Mouse (Mus musculus): ENCODE measurements around the gene Ccnc. TPM values are rescaled to one million over a fixed set of nuclear protein-coding genes. Genes with fewer than 3 reads are reported as not detected.
A peak's percentile ranks its signal among the peaks of the same experiment; 100 is the strongest.

The Ccnc gene
- total and polyA plus RNA-seq, 2 experiments from 2014 or later: 29.2 to 59.6 TPM

- DNase-seq (ENCODE audit: low spot score) (no peak), ATAC-seq (ENCODE audit: low FRiP score) (0 out of 2 replicates have a peak, but pooled peaks have one; percentile 35)
- Histone ChIP-seq H3K27ac (ENCODE audit: low read depth, low read length) (no peak overlapping the region), H3K4me2 (ENCODE audit: low read depth, low read length, poor library complexity, severe bottlenecking) (peak overlapping the region; percentile 60), H3K4me3 (ENCODE audit: low read depth, low read length) (peak overlapping the region; percentile 33), H3K27me3 (ENCODE audit: insufficient read depth, low read length) (peaks cover 82% of the 10 kb centered on the region), H3K9ac (replicated peaks; ENCODE audit: low read length, poor library complexity, severe bottlenecking) (no peak overlapping the region), H3K4me1 (ENCODE audit: insufficient read depth, low read length) (0 out of 2 replicates have a peak, but pooled peaks cover 3% of the 10 kb centered on the region), H3K36me3 (ENCODE audit: insufficient read depth, low read length) (no peaks in the 10 kb centered on the region), H3K9me3 (ENCODE audit: low read length) (no peaks in the 10 kb centered on the region)
- TF ChIP-seq CTCF (IDR thresholded peaks at IDR 0.05): no peak
- WGBS: 2% methylated on average over 47 of the region's 51 CpGs
Measured at GRCm38 (mm10) chr4:21687783-21688702, 39.5 kb upstream of the Ccnc start.

- Histone ChIP-seq H3K4me2 (ENCODE audit: low read depth, low read length, poor library complexity, severe bottlenecking) (peak overlapping the region; percentile 60), H3K4me3 (ENCODE audit: low read depth, low read length) (peak overlapping the region; percentile 33), H3K4me1 (ENCODE audit: insufficient read depth, low read length) (0 out of 2 replicates have a peak, but pooled peaks cover 3% of the 10 kb centered on the region), H3K36me3 (ENCODE audit: insufficient read depth, low read length) (no peaks in the 10 kb centered on the region), H3K9ac (replicated peaks; ENCODE audit: low read length, poor library complexity, severe bottlenecking) (no peak overlapping the region), H3K9me3 (ENCODE audit: low read length) (no peaks in the 10 kb centered on the region), H3K27me3 (ENCODE audit: insufficient read depth, low read length) (peaks cover 77% of the 10 kb centered on the region), H3K27ac (ENCODE audit: low read depth, low read length) (no peak overlapping the region)
- TF ChIP-seq CTCF (IDR thresholded peaks at IDR 0.05): no peak
- under 1% methylated on average over 52 of the region's 64 CpGs for WGBS
- peak; percentile 47; the same call in 1 of the 2 replicates for ATAC-seq (ENCODE audit: low FRiP score)
- peak; percentile 44 for DNase-seq (ENCODE audit: low spot score)
Measured at GRCm38 (mm10) chr4:21688703-21689200, 38.7 kb upstream of the Ccnc start.

GRCm38 (mm10) chr4:21689492-21689941 is 38.0 kb upstream of the Ccnc start:
- Histone ChIP-seq H3K4me3 (ENCODE audit: low read depth, low read length) (no peak overlapping the region), H3K4me1 (ENCODE audit: insufficient read depth, low read length) (0 out of 2 replicates have a peak, but pooled peaks cover 3% of the 10 kb centered on the region), H3K9me3 (ENCODE audit: low read length) (no peaks in the 10 kb centered on the region), H3K27me3 (ENCODE audit: insufficient read depth, low read length) (peaks cover 70% of the 10 kb centered on the region), H3K36me3 (ENCODE audit: insufficient read depth, low read length) (no peaks in the 10 kb centered on the region), H3K9ac (replicated peaks; ENCODE audit: low read length, poor library complexity, severe bottlenecking) (no peak overlapping the region), H3K4me2 (ENCODE audit: low read depth, low read length, poor library complexity, severe bottlenecking) (peak overlapping the region; percentile 18; the same call in 1 of the 2 replicates), H3K27ac (ENCODE audit: low read depth, low read length) (no peak overlapping the region)
- no peak for ATAC-seq (ENCODE audit: low FRiP score)
- no peak for DNase-seq (ENCODE audit: low spot score)
- WGBS: under 1% methylated on average over 18 of the region's 18 CpGs
- no peak for TF ChIP-seq CTCF (IDR thresholded peaks at IDR 0.05)

GRCm38 (mm10) chr4:21690221-21690620 is 37.3 kb upstream of the Ccnc start:
- DNase-seq (ENCODE audit: low spot score): no peak
- WGBS: 13% methylated on average over 7 of the region's 7 CpGs
- no peak overlapping the region for H3K4me2 ChIP-seq (ENCODE audit: low read depth, low read length, poor library complexity, severe bottlenecking)

GRCm38 (mm10) chr4:21695638-21696254 is 31.8 kb upstream of the Ccnc start:
- Histone ChIP-seq H3K9me3 (ENCODE audit: low read length) (no peaks in the 10 kb centered on the region), H3K4me1 (ENCODE audit: insufficient read depth, low read length) (no peaks in the 10 kb centered on the region), H3K4me3 (ENCODE audit: low read depth, low read length) (no peak overlapping the region), H3K36me3 (ENCODE audit: insufficient read depth, low read length) (no peaks in the 10 kb centered on the region), H3K27me3 (ENCODE audit: insufficient read depth, low read length) (peaks cover 28% of the 10 kb centered on the region), H3K9ac (replicated peaks; ENCODE audit: low read length, poor library complexity, severe bottlenecking) (no peak overlapping the region), H3K4me2 (ENCODE audit: low read depth, low read length, poor library complexity, severe bottlenecking) (no peak overlapping the region), H3K27ac (ENCODE audit: low read depth, low read length) (no peak overlapping the region)
- peak; percentile 71 for TF ChIP-seq CTCF (IDR thresholded peaks at IDR 0.05)
- DNase-seq (ENCODE audit: low spot score): peak; percentile 51
- ATAC-seq (ENCODE audit: low FRiP score): peak; percentile 47; the same call in 1 of the 2 replicates
- WGBS: 27% methylated on average over 7 of the region's 7 CpGs

More at GRCm38 (mm10) chr4:21690221-21690620, 37.3 kb upstream of the Ccnc start:
- H3K9me3 ChIP-seq (ENCODE audit: low read length): no peaks in the 10 kb centered on the region
- no peak overlapping the region for H3K9ac ChIP-seq (replicated peaks; ENCODE audit: low read length, poor library complexity, severe bottlenecking)
- 0 out of 2 replicates have a peak, but pooled peaks cover 3% of the 10 kb centered on the region for H3K4me1 ChIP-seq (ENCODE audit: insufficient read depth, low read length)
- peaks cover 63% of the 10 kb centered on the region for H3K27me3 ChIP-seq (ENCODE audit: insufficient read depth, low read length)
- no peaks in the 10 kb centered on the region for H3K36me3 ChIP-seq (ENCODE audit: insufficient read depth, low read length)
- no peak overlapping the region for H3K4me3 ChIP-seq (ENCODE audit: low read depth, low read length)
- no peak for ATAC-seq (ENCODE audit: low FRiP score)
- TF ChIP-seq CTCF (IDR thresholded peaks at IDR 0.05): no peak
- no peak overlapping the region for H3K27ac ChIP-seq (ENCODE audit: low read depth, low read length)

Data from midbrain, postnatal 0 days (tissue).